Mouse (Mus musculus) olfactory bulb, adult 2 months (tissue): ENCODE data around the gene Spink8.

Source experiments
- CTCF ChIP-seq: fragments of 200-500 bp; IDR thresholded peaks from 2 replicates; pipeline ENCODE4 v1.5.1; 2012; ENCODE audit warnings: low read depth, mild to moderate bottlenecking, low read length, moderate library complexity; ENCODE audit not compliant: insufficient read depth
- POLR2A ChIP-seq: fragments of 200-500 bp; IDR thresholded peaks from 2 replicates; pipeline ENCODE4 v1.6.1; 2012; ENCODE audit warnings: mild to moderate bottlenecking, low read depth, low read length, moderate library complexity; ENCODE audit not compliant: insufficient read depth

- TF ChIP-seq CTCF = no peak
- no peak for TF ChIP-seq POLR2A
Measured at GRCm38 (mm10) chr9:109816341-109816740, 4.3 kb downstream of the Spink8 start.
